Mouse (Mus musculus) neutrophil, adult 65 days (primary cell): ENCODE measurements around the gene Slc25a27. TPM values are rescaled to one million over a fixed set of nuclear protein-coding genes. Genes with fewer than 3 reads are reported as not detected.

Experiments used
- total RNA-seq: library from RNA; stranded (reverse); gene quantifications from 2 replicates; pipeline ENCODE4 v1.2.4, GENCODE M21; 2023

The Slc25a27 gene
- 2.1 and 3.1 TPM in 2 replicates for total RNA-seq

DNA sequence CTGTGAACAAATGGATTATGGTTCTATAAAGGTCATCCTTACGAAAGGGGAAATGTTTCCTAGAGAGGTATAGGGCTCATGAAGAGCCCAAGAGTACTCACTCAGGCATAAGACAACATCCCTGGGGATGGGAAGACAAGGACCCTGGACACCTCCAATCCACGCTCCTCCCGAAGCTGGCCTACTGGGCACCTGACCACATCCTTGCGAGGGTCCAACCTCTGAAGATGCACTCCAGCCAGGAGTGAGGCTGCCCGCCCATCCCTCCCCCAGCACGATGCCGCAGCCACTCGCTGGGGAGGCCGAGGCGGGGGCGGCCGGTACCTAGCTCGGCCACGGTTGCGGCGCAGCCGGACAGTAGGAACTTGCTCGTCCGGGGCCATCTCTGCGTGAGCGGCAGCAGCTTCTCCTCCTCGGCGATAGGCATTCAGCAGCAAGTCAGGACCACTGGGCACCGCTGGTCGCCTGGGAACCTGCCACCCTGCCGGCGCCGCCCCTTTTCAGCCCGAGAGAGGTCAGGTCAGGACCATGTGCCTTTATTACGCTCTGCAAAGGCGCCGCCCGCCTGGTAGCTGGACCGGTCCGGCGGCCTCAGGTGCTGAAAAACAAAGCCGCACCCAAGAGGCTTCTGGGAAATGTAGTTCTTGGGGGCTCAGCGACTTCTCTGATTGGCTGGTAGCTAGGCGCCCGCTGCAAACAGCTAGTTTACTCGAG is at the start of gene Slc25a27:
Slc25a27 (minus strand) TSS at position 639 of the 714 bp plus-strand sequence.

DNA sequence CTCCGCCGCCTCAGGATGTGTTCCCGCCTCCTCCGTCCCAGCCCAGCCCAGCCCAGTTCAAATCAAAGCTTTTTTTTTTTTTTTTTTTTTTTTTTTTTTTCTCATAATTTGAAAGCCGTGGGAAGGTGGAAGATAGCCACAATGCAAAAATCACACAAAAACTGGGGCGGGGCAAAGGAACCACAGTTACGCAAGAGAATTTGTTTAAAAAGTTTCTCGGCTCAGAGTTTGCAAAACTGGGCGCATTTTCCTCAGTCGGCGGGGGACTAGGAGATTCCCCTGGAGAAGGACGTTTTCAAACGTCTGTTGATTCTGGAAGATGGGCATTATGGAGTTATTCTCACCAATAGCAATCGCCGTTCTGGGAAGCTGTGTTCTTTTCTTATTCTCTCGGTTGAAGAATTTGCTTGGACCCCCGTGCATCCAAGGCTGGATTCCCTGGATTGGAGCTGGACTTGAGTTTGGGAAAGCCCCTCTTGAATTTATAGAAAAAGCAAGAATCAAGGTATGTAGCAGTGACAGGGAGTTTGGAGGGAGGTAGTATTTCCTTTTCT is 353 bp upstream of the Slc25a27 start, which contains the start of gene Cyp39a1:
Cyp39a1 (plus strand) TSS at position 136 of the 554 bp plus-strand sequence.

DNA sequence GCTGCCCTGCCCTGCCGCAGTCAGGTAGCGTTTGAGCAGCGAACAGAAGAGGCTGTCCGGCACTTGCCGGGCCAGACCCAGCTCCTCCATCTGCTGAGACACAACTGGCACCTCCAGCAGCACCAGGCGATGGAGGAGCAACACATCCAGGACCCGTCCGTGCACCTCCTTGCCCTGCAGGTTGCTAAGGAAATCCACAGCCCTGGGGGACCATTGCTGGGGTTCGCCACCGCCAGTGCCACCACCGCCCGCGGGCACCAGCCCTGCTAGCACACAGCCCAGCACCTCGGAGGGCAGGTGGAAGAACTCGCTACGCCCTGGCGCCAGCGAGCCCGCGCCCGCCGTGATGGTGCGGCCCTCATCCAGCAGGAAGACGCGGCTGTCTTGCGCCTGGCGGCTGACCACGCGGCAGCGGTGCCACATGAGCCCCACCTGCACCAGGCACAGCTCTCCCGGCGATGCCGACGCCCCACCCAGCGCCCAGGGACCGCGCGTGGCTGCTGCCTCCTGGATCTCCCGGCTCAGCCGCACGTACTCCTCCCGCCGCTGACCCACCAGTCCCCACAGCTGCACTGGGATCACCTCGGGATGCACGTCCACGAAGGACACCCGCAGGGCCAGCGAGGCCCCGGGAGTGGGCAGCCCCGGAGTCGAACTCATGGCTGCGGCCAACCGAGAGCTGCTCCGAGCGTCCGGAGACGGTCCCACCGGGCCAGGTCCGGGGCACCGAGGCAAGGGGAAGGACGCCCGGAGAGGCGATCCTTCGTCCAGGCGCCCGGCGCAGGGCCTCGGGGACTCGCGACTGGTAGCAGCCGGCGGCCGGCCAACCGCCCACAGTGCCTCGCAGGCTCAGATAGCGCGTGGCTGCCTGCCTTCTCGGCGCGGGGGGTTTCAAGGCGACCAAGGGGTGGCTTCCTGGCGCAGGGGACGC is 37.3 kb downstream of the Slc25a27 start, which contains the start of gene Tdrd6:
Tdrd6 (minus strand) TSS at position 804 of the 931 bp plus-strand sequence.

Other genes starting within 250 kb of the Slc25a27 start
- gene Mep1a, start 164.4 kb downstream of the Slc25a27 start, total RNA-seq = not detected in 2 replicates
- 0.73 and 0.91 TPM in 2 replicates for gene Ankrd66, start 123.6 kb downstream of the Slc25a27 start, total RNA-seq
- 100 and 107 TPM in 2 replicates for gene Pla2g7, start 99.1 kb downstream of the Slc25a27 start, total RNA-seq
- not detected in 2 replicates for gene Tdrd6, start 36.9 kb downstream of the Slc25a27 start, total RNA-seq
- 4.5 and 5.4 TPM in 2 replicates for gene Cyp39a1, start 211 bp upstream of the Slc25a27 start, total RNA-seq
- gene Rcan2, start 134.1 kb upstream of the Slc25a27 start, total RNA-seq = not detected in 2 replicates